Mouse (Mus musculus) forebrain, embryonic 10.5 days (tissue): Measurements from ENCODE around the gene Ankrd13c. TPM values are rescaled to one million over a fixed set of nuclear protein-coding genes. Genes with fewer than 3 reads are reported as not detected.

Source experiments
- DNase-seq: peaks from one replicate; pipeline ENCODE4 v3.0.0-alpha.2; 2017; ENCODE audit warnings: low spot score; ENCODE audit errors: extremely low spot score
- H3K27ac ChIP-seq: fragments of 300-500 bp; sonication (generic); 2 replicates; pipeline ENCODE4 v1.5.1; 2016; ENCODE audit warnings: mild to moderate bottlenecking
- H3K27me3 ChIP-seq: fragments of 300-500 bp; sonication (generic); 2 replicates; pipeline ENCODE4 v1.6.1; 2016; ENCODE audit warnings: mild to moderate bottlenecking; ENCODE audit not compliant: poor library complexity, severe bottlenecking
- H3K36me3 ChIP-seq: fragments of 300-500 bp; sonication (generic); replicated peaks from 2 replicates; pipeline ENCODE4 v1.6.1; 2016; ENCODE audit warnings: mild to moderate bottlenecking, moderate library complexity
- H3K4me1 ChIP-seq: fragments of 300-500 bp; sonication (generic); 2 replicates; pipeline ENCODE4 v1.6.1; 2016
- H3K4me3 ChIP-seq: fragments of 300-500 bp; sonication (generic); 2 replicates; pipeline ENCODE4 v1.5.1; 2016; ENCODE audit warnings: mild to moderate bottlenecking, moderate library complexity
- H3K9me3 ChIP-seq: fragments of 300-500 bp; sonication (generic); 2 replicates; pipeline ENCODE4 v1.6.1; 2016; ENCODE audit warnings: mild to moderate bottlenecking, moderate library complexity
- WGBS: fragments of 180-500 bp; shearing (Covaris S2); methylation state at CpG from one replicate; pipeline ENCODE4 v1.1.7; 2016; 5-methylcytosine and 5-hydroxymethylcytosine counted together
- polyA plus RNA-seq: library from polyadenylated mRNA; unstranded; fragments of >200 nt; fragmentation: Nextera tagmentation; extraction: Ambion mirVana; gene quantifications from 2 replicates; pipeline ENCODE4 v1.2.1, GENCODE M21; 2016

The Ankrd13c gene
- polyA plus RNA-seq, 1 experiment from 2014 or later = 18.1 TPM

GRCm38 (mm10) chr3:158049508-158049907, 102.5 kb downstream of the Ankrd13c start:
- DNase-seq = no peak
- no peaks in the 10 kb centered on the region for H3K4me1 ChIP-seq
- 86% methylated on average over 2 of the region's 2 CpGs for WGBS
- no peak overlapping the region for H3K27ac ChIP-seq
- H3K4me3 ChIP-seq = no peak overlapping the region
- peaks cover 68% of the 10 kb centered on the region for H3K36me3 ChIP-seq
- no peaks in the 10 kb centered on the region for H3K9me3 ChIP-seq
- H3K27me3 ChIP-seq = no peaks in the 10 kb centered on the region

Other genes starting within 250 kb of the Ankrd13c start
- 20.4 and 22.7 TPM in 2 replicates for gene Cth, start 22.2 kb upstream of the Ankrd13c start, polyA plus RNA-seq
- 317 and 330 TPM in 2 replicates for gene Srsf11, start 89.4 kb downstream of the Ankrd13c start, polyA plus RNA-seq
- gene Lrrc40, start 89.4 kb downstream of the Ankrd13c start, polyA plus RNA-seq = 90.9 and 94.6 TPM in 2 replicates